Mouse (Mus musculus) T-helper 2 cell (primary cell): ENCODE data around the gene Cdk1.

ENCODE experiments used
- in situ Hi-C: fragments of 300-600 bp; cut with MboI, MseI; formaldehyde crosslinking; loops from one replicate; pipeline ENCODE4 v1.15.1; 2025; ENCODE audit warnings: high pct_unique_total_duplicates

Cdk1 gene

GRCm38 (mm10) chr10:69351071-69351841, 1.5 kb downstream of the Cdk1 start:
- in situ Hi-C loops: loop anchor here (25.0 kb wide), 2 partner anchors 786 to 914 kb away; no protein-coding TSS in a partner anchor

- in situ Hi-C loops: no loop called here
Measured at GRCm38 (mm10) chr10:69348206-69348605, 4.5 kb downstream of the Cdk1 start.

- in situ Hi-C loops: no loop called here
Measured at GRCm38 (mm10) chr10:69342328-69342727, 10.4 kb downstream of the Cdk1 start.

GRCm38 (mm10) chr10:69341570-69342227, 11.0 kb downstream of the Cdk1 start:
- in situ Hi-C loops: no loop called here

- in situ Hi-C loops: no loop called here
Measured at GRCm38 (mm10) chr10:69340001-69340400, 12.7 kb downstream of the Cdk1 start.

GRCm38 (mm10) chr10:69336219-69336618, 16.5 kb downstream of the Cdk1 start:
- in situ Hi-C loops: no loop called here

- in situ Hi-C loops: no loop called here
Measured at GRCm38 (mm10) chr10:69335611-69336010, 17.1 kb downstream of the Cdk1 start.

GRCm38 (mm10) chr10:69335195-69335536, 17.6 kb downstream of the Cdk1 start:
- in situ Hi-C loops: no loop called here

- in situ Hi-C loops: no loop called here
Measured at GRCm38 (mm10) chr10:69334271-69335194, 18.2 kb downstream of the Cdk1 start.

GRCm38 (mm10) chr10:69333212-69333611, 19.5 kb downstream of the Cdk1 start:
- in situ Hi-C loops: no loop called here

- in situ Hi-C loops: no loop called here
Measured at GRCm38 (mm10) chr10:69331231-69331630, 21.5 kb downstream of the Cdk1 start.

- in situ Hi-C loops: no loop called here
Measured at GRCm38 (mm10) chr10:69328656-69329046, 24.1 kb downstream of the Cdk1 start.

GRCm38 (mm10) chr10:69328029-69328655, 24.6 kb downstream of the Cdk1 start:
- in situ Hi-C loops: no loop called here

- in situ Hi-C loops: no loop called here
Measured at GRCm38 (mm10) chr10:69327362-69327761, 25.4 kb downstream of the Cdk1 start.

- in situ Hi-C loops: no loop called here
Measured at GRCm38 (mm10) chr10:69326433-69326832, 26.3 kb downstream of the Cdk1 start.

GRCm38 (mm10) chr10:69324816-69325215, 27.9 kb downstream of the Cdk1 start:
- in situ Hi-C loops: no loop called here

- in situ Hi-C loops: no loop called here
Measured at GRCm38 (mm10) chr10:69323986-69324385, 28.8 kb downstream of the Cdk1 start.

GRCm38 (mm10) chr10:69321519-69322035, 31.2 kb downstream of the Cdk1 start:
- in situ Hi-C loops: no loop called here

GRCm38 (mm10) chr10:69320667-69321518, 31.8 kb downstream of the Cdk1 start:
- in situ Hi-C loops: no loop called here

- in situ Hi-C loops: loop anchor here (10.0 kb wide), 1 partner anchor 414 kb away; no protein-coding TSS in a partner anchor
Measured at GRCm38 (mm10) chr10:69318514-69318913, 34.2 kb downstream of the Cdk1 start.
